Mouse (Mus musculus) layer of hippocampus, postnatal 25 days (tissue): ENCODE measurements around the gene Sesn2. TPM values are rescaled to one million over a fixed set of nuclear protein-coding genes. Genes with fewer than 3 reads are reported as not detected.
"Not testable (repeated sequence)": the region's sequence is repeated elsewhere in the genome, so short reads cannot be mapped to it uniquely, and the experiment has no call there.

Experiments used
- DNase-seq, 2 experiments: peaks; one replicate each; pipeline ENCODE4 v3.0.0; 2022; ENCODE audit warnings: mixed read lengths in 2 of 2, low spot score in 1 of 2; ENCODE audit errors: extremely low spot score in 1 of 2
- total RNA-seq, 2 experiments: library from RNA; stranded (reverse); gene quantifications; 2 replicates each; pipeline ENCODE4 v1.2.3; 2021

Gene Sesn2
- total RNA-seq, 2 experiments from 2014 or later: 13.2 to 13.3 TPM

- DNase-seq: no peak
Observed at GRCm38 (mm10) chr4:132484820-132485219, 25.5 kb downstream of the Sesn2 start.

DNA sequence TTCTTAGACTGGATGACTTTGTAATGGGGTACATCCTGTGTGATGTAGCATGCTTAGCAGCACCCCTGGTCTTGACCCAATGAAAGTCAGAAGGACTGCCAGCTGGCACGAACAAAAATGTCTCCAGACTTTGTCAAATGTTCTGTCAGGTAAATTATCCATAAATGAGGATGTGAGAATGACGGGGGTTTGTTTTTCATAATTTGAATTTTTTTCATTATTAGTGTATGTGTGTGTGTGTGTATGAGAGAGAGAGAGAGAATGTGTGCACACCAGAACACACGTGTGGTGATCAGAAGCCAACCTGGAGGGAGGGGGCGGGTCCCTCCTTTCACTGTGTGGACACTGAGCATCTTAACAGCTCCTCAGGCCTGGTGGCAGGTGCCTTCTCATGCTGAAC lies 26.1 kb downstream of the Sesn2 start:
- DNase-seq: no peak

- DNase-seq: no peak
Observed at GRCm38 (mm10) chr4:132482956-132483608, 27.2 kb downstream of the Sesn2 start.

DNA sequence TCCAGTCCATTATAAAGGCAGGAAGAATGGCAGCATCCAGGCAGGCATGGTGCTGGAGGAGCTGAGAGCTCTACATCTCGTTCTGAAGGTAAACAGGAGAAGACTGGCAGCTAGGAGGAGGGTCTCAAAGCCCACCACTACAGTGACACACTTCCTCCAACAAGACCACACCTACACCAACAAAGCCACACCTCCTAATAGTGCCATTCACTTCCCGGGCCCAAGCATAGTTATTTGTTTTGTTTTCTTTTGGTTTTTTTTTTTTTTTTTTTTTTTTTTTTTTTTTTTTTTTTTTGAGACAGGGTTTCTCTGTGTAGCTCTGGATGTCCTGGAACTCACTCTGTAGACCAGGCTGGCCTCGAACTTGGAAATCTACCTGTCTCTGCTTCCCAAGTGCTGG lies 28.2 kb downstream of the Sesn2 start:
- DNase-seq: not testable (repeated sequence)

GRCm38 (mm10) chr4:132477833-132478232 lies 32.5 kb downstream of the Sesn2 start:
- DNase-seq: no peak

DNA sequence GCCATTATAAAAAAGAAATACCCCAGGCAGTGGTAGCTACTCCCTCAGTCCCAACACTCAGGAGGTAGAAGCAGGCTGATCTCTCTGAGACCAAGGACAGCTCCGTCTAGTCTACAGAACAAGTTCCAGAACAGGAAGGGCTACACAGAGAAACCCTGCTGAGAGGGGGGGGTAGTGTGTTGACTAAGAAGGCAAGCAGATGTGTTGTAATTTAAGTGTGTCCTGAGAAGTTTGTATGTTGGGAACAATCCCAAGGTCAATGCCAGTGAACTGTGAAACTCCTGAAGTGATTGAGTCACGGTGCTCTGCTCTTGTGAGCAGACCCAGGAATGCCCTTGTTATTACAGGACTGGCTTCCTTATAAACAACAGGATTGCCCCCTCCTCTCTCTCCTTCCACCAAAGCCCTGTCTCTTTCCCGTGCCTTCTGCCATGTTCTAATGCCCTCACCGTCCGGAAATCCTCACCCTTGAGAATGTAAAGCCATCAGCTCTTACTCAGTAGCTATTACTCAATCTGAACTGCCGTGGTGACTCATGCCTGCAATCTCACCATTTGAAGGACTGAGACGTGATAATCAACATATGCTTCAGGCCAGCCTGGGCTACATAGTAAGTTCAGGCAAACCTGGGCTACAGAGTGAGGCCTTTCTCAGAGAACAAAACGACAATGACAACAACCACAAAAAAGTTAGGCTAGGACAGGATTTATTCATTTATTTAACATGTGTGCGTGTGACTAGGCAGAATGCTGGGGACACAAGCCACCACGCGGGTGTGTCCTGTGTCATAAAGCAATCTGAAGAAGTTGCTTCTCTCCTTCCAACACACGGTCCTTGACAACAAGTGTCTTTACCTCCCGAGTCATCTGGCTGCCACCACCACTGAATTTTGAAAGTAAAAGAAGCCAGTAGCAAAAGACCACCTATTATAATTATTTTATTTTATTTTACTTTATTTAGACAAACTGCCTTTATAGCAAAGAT lies 34.1 kb downstream of the Sesn2 start:
- DNase-seq: no peak

GRCm38 (mm10) chr4:132474631-132475030 lies 35.7 kb downstream of the Sesn2 start:
- no peak for DNase-seq

DNA sequence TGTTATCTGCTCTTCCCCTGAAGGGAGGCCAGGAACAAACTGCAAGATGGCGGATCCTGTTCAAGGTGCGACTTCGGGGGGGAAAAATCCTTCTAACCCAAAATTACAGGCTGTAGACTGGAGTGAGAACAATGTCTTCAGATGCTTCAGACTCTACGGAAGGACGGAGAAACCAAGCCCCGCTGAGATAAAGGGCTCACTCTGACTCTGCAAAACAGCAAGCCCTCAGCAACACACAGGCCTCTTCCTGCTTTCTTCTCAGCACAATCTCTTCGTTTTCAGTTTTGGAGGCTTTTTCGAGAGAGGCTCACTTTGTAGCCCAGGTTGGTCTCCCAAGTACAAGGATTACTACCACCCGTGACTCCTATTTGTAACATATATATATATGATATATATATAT lies 36.9 kb downstream of the Sesn2 start:
- no peak for DNase-seq

DNA sequence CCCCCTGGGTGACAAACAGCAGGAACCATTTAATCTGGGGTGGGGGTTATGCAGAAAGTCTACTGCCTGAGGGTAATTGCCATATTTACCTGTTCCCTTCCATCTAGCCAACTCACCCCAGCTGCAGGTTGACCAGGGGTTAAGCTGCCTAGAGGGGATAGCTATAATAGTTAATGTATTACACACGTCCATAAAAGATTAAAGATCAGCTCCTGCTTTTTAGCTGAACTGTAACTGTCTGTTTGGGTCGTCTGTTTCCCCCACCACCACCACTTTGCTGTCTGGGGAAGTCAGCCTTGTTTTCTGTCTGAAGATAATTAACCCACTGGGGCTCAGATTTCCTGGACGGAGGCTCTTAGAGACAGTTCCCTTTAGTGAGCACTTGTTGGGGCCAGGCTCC lies 40.4 kb downstream of the Sesn2 start:
- DNase-seq: no peak

DNA sequence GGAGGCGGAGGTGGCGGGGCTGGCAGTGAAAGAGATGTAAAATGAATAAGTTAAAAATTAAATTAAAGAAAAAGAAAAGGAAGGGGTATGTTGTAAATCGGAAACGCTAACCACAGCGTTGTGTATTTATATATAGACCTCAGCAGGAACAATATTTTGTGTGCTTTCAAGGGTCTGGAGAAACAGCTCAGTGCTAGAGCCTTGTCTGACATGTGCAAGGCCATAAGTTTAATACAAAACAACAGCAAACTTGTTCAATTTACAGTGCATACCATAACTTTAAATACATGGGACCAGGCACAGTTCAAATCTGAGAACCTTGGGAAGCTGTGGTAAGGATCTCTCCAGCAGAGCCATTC lies 46.1 kb downstream of the Sesn2 start:
- no peak for DNase-seq

GRCm38 (mm10) chr4:132463430-132464254 lies 46.7 kb downstream of the Sesn2 start, which contains the start of gene Med18:
Gene Med18, minus strand, starts transcription at chr4:132463921.
- DNase-seq: peak; percentile 83 to 90

GRCm38 (mm10) chr4:132462836-132463235 lies 47.5 kb downstream of the Sesn2 start:
- DNase-seq: no peak

GRCm38 (mm10) chr4:132460225-132460624 lies 50.1 kb downstream of the Sesn2 start:
- no peak for DNase-seq

GRCm38 (mm10) chr4:132455561-132455960 lies 54.7 kb downstream of the Sesn2 start:
- DNase-seq: no peak

- no peak for DNase-seq
Observed at GRCm38 (mm10) chr4:132455146-132455545, 55.2 kb downstream of the Sesn2 start.

GRCm38 (mm10) chr4:132454216-132454615 lies 56.1 kb downstream of the Sesn2 start:
- DNase-seq: no peak

- DNase-seq: no peak
Observed at GRCm38 (mm10) chr4:132449778-132450177, 60.5 kb downstream of the Sesn2 start.

DNA sequence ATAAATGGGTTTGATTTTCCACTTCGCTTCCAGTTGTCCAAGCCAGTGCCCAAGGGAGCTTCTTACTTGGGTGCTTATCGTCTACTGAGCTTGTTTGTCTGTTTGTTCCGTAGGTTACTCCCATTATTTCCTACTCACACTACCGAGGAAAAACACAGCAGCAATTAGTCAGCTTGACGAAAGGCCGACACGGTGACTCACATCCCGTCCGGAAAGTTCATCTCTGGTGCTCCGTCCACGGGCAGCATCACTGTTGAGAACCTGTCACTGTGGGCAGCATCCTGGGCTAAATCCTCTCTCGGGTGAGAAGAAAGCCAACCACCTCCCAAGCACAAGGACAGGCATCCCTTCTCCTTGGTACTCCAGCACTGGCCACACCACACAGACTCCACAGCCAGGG lies 64.2 kb downstream of the Sesn2 start:
- no peak for DNase-seq

DNA sequence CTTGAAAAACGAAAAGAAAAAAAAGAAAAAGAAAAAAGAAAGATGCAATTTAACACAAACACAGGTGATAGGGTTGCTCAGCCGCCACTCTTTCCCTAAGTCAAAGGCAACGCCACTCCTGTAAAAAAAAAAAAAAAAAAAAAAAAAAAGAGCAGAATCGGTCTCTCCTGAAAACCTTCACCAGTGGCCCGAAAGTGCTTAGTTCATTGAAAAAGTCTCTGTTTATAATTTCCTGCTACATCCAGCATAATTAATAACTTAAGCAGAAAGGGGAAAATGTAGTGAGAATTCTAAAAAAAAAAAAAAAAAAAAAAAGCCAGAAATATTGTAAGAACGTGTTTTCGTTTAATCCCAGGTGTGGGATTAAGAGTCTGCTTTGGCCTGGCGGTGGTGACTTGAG lies 65.8 kb downstream of the Sesn2 start:
- DNase-seq: no peak
